Mouse (Mus musculus) lung, embryonic 15.5 days (tissue): Measurements from ENCODE around the gene Fbxl12. TPM values are rescaled to one million over a fixed set of nuclear protein-coding genes. Genes with fewer than 3 reads are reported as not detected.
A peak's percentile ranks its signal among the peaks of the same experiment; 100 is the strongest.

Source experiments
- ATAC-seq: fragments of 200-750 bp; cut with Nextera tagmentation; 2 replicates; pipeline ENCODE4 v1.8.0; 2017; ENCODE audit warnings: moderate number of reproducible peaks, borderline replicate concordance; ENCODE audit not compliant: low FRiP score, low TSS enrichment; ENCODE audit errors: extremely low read depth
- H3K27ac ChIP-seq: fragments of 300-500 bp; sonication (generic); 2 replicates; pipeline ENCODE4 v1.5.1; 2015; ENCODE audit warnings: moderate library complexity, mild to moderate bottlenecking, inconsistent platforms
- H3K27me3 ChIP-seq: fragments of 300-500 bp; sonication (generic); 2 replicates; pipeline ENCODE4 v1.6.1; 2015; ENCODE audit warnings: inconsistent platforms
- H3K36me3 ChIP-seq: fragments of 300-500 bp; sonication (generic); 2 replicates; pipeline ENCODE4 v1.6.1; 2015; ENCODE audit warnings: inconsistent platforms
- H3K4me1 ChIP-seq: fragments of 300-500 bp; sonication (generic); 2 replicates; pipeline ENCODE4 v1.6.1; 2015; ENCODE audit warnings: inconsistent platforms
- H3K4me2 ChIP-seq: fragments of 300-500 bp; sonication (generic); 2 replicates; pipeline ENCODE4 v1.6.1; 2015; ENCODE audit warnings: inconsistent platforms, mild to moderate bottlenecking, moderate library complexity
- H3K4me3 ChIP-seq: fragments of 300-500 bp; sonication (generic); 2 replicates; pipeline ENCODE4 v1.5.1; 2015; ENCODE audit warnings: mild to moderate bottlenecking, inconsistent platforms
- H3K9ac ChIP-seq: fragments of 300-500 bp; sonication (generic); 2 replicates; pipeline ENCODE4 v1.6.1; 2015; ENCODE audit warnings: inconsistent platforms
- H3K9me3 ChIP-seq: fragments of 300-500 bp; sonication (generic); 2 replicates; pipeline ENCODE4 v1.6.1; 2016; ENCODE audit warnings: inconsistent platforms
- WGBS: fragments of 180-500 bp; shearing (Covaris S2); methylation state at CpG from one replicate; pipeline ENCODE4 v1.1.7; 2015; 5-methylcytosine and 5-hydroxymethylcytosine counted together
- polyA plus RNA-seq: library from polyadenylated mRNA; unstranded; fragments of >200 nt; fragmentation: Nextera tagmentation; extraction: Ambion mirVana; gene quantifications from 2 replicates; pipeline ENCODE4 v1.2.1, GENCODE M21; 2015

Fbxl12 gene
- polyA plus RNA-seq, 1 experiment from 2014 or later: 20.8 TPM

- ATAC-seq: no peak
- Histone ChIP-seq H3K9ac (no peak overlapping the region), H3K27me3 (no peaks in the 10 kb centered on the region), H3K27ac (no peak overlapping the region), H3K9me3 (no peaks in the 10 kb centered on the region), H3K36me3 (peaks cover 13% of the 10 kb centered on the region), H3K4me3 (no peak overlapping the region), H3K4me1 (no peaks in the 10 kb centered on the region; the same call in 1 of the 2 replicates), H3K4me2 (no peak overlapping the region)
- WGBS: 88% methylated on average over 22 of the region's 22 CpGs
Measured at GRCm38 (mm10) chr9:20668065-20668464, 23.5 kb upstream of the Fbxl12 start.

- Histone ChIP-seq H3K36me3 (peaks cover 28% of the 10 kb centered on the region), H3K9me3 (no peaks in the 10 kb centered on the region), H3K27ac (no peak overlapping the region), H3K27me3 (no peaks in the 10 kb centered on the region), H3K4me1 (no peaks in the 10 kb centered on the region), H3K4me2 (no peak overlapping the region), H3K4me3 (no peak overlapping the region), H3K9ac (no peak overlapping the region)
- no peak for ATAC-seq
- WGBS: 12% methylated on average over 7 of the region's 7 CpGs
Measured at GRCm38 (mm10) chr9:20666510-20667034, 22.0 kb upstream of the Fbxl12 start.

GRCm38 (mm10) chr9:20665925-20666324 lies 21.4 kb upstream of the Fbxl12 start:
- Histone ChIP-seq H3K27me3 (no peaks in the 10 kb centered on the region), H3K4me3 (no peak overlapping the region), H3K36me3 (peaks cover 29% of the 10 kb centered on the region), H3K9ac (no peak overlapping the region), H3K27ac (no peak overlapping the region), H3K4me2 (no peak overlapping the region), H3K4me1 (no peaks in the 10 kb centered on the region), H3K9me3 (no peaks in the 10 kb centered on the region)
- 28% methylated on average over 8 of the region's 8 CpGs for WGBS
- no peak for ATAC-seq

GRCm38 (mm10) chr9:20664982-20665637 lies 20.5 kb upstream of the Fbxl12 start:
- Histone ChIP-seq H3K4me3 (no peak overlapping the region), H3K4me1 (no peaks in the 10 kb centered on the region), H3K27me3 (no peaks in the 10 kb centered on the region), H3K9me3 (no peaks in the 10 kb centered on the region), H3K9ac (no peak overlapping the region), H3K36me3 (peaks cover 37% of the 10 kb centered on the region), H3K4me2 (no peak overlapping the region), H3K27ac (no peak overlapping the region)
- 67% methylated on average over 5 of the region's 5 CpGs for WGBS
- no peak for ATAC-seq

GRCm38 (mm10) chr9:20664366-20664765 lies 19.8 kb upstream of the Fbxl12 start:
- H3K36me3 ChIP-seq: peaks cover 44% of the 10 kb centered on the region
- H3K9ac ChIP-seq: no peak overlapping the region
- H3K27me3 ChIP-seq: no peaks in the 10 kb centered on the region

GRCm38 (mm10) chr9:20663956-20664355 lies 19.4 kb upstream of the Fbxl12 start:
- Histone ChIP-seq H3K4me2 (no peak overlapping the region), H3K36me3 (peaks cover 48% of the 10 kb centered on the region), H3K9me3 (no peaks in the 10 kb centered on the region), H3K27ac (no peak overlapping the region), H3K27me3 (no peaks in the 10 kb centered on the region), H3K4me3 (no peak overlapping the region), H3K9ac (no peak overlapping the region), H3K4me1 (no peaks in the 10 kb centered on the region)
- ATAC-seq: no peak
- WGBS: 82% methylated on average over 2 of the region's 2 CpGs

More at GRCm38 (mm10) chr9:20664366-20664765, 19.8 kb upstream of the Fbxl12 start:
- Histone ChIP-seq H3K27ac (no peak overlapping the region), H3K4me1 (no peaks in the 10 kb centered on the region), H3K9me3 (no peaks in the 10 kb centered on the region), H3K4me2 (no peak overlapping the region), H3K4me3 (no peak overlapping the region)
- 87% methylated on average over 2 of the region's 2 CpGs for WGBS
- ATAC-seq: no peak

GRCm38 (mm10) chr9:20662874-20663273 lies 18.3 kb upstream of the Fbxl12 start:
- no peak overlapping the region for H3K4me3 ChIP-seq
- H3K4me2 ChIP-seq: no peak overlapping the region
- no peak overlapping the region for H3K27ac ChIP-seq
- 92% methylated on average over 8 of the region's 8 CpGs for WGBS
- peaks cover 59% of the 10 kb centered on the region for H3K36me3 ChIP-seq
- no peak for ATAC-seq
- H3K4me1 ChIP-seq: no peaks in the 10 kb centered on the region
- no peak overlapping the region for H3K9ac ChIP-seq
- H3K27me3 ChIP-seq: no peaks in the 10 kb centered on the region
- H3K9me3 ChIP-seq: no peaks in the 10 kb centered on the region

GRCm38 (mm10) chr9:20662325-20662724 lies 17.8 kb upstream of the Fbxl12 start:
- ATAC-seq: no peak
- Histone ChIP-seq H3K9ac (no peak overlapping the region), H3K4me2 (no peak overlapping the region), H3K4me3 (no peak overlapping the region), H3K27me3 (no peaks in the 10 kb centered on the region), H3K36me3 (peaks cover 65% of the 10 kb centered on the region), H3K27ac (no peak overlapping the region), H3K9me3 (no peaks in the 10 kb centered on the region), H3K4me1 (no peaks in the 10 kb centered on the region)
- WGBS: 48% methylated on average over 3 of the region's 3 CpGs

GRCm38 (mm10) chr9:20657546-20657945 lies 13.0 kb upstream of the Fbxl12 start:
- Histone ChIP-seq H3K27ac (no peak overlapping the region), H3K9me3 (no peaks in the 10 kb centered on the region), H3K4me3 (no peak overlapping the region), H3K4me2 (no peak overlapping the region), H3K4me1 (peaks cover 18% of the 10 kb centered on the region), H3K27me3 (no peaks in the 10 kb centered on the region), H3K9ac (no peak overlapping the region), H3K36me3 (peaks cover 70% of the 10 kb centered on the region)
- 90% methylated on average over 3 of the region's 3 CpGs for WGBS
- ATAC-seq: no peak

GRCm38 (mm10) chr9:20653859-20654258 lies 9.3 kb upstream of the Fbxl12 start:
- Histone ChIP-seq H3K27me3 (no peaks in the 10 kb centered on the region), H3K4me2 (peak overlapping the region; percentile 74; the same call in 1 of the 2 replicates), H3K4me1 (peaks cover 25% of the 10 kb centered on the region), H3K9me3 (no peaks in the 10 kb centered on the region), H3K27ac (no peak overlapping the region), H3K9ac (no peak overlapping the region), H3K36me3 (peaks cover 39% of the 10 kb centered on the region), H3K4me3 (peak overlapping the region; percentile 64; the same call in 1 of the 2 replicates)
- WGBS: 82% methylated on average over 3 of the region's 3 CpGs
- no peak for ATAC-seq

- Histone ChIP-seq H3K4me3 (peak overlapping the region; percentile 64), H3K27ac (no peak overlapping the region), H3K4me2 (peak overlapping the region; percentile 74), H3K9ac (peak overlapping the region; percentile 76), H3K9me3 (no peaks in the 10 kb centered on the region), H3K4me1 (peaks cover 25% of the 10 kb centered on the region), H3K36me3 (peaks cover 28% of the 10 kb centered on the region), H3K27me3 (no peaks in the 10 kb centered on the region)
- WGBS: under 1% methylated on average over 25 of the region's 25 CpGs
- ATAC-seq: peak; percentile 17
Measured at GRCm38 (mm10) chr9:20652260-20652658, 7.7 kb upstream of the Fbxl12 start.

GRCm38 (mm10) chr9:20651602-20652259 lies 7.2 kb upstream of the Fbxl12 start, which contains the start of gene Pin1:
TSS of gene Pin1 (plus strand) at chr9:20652095.
- H3K4me1 ChIP-seq: peaks cover 25% of the 10 kb centered on the region
- peaks cover 28% of the 10 kb centered on the region for H3K36me3 ChIP-seq
- under 1% methylated on average over 45 of the region's 45 CpGs for WGBS
- peak within 1 kb of the TSS; percentile 74 for H3K4me2 ChIP-seq
- H3K27ac ChIP-seq: no peak within 1 kb of the TSS
- no peaks in the 10 kb centered on the region for H3K9me3 ChIP-seq
- peak within 1 kb of the TSS; percentile 76 for H3K9ac ChIP-seq
- H3K27me3 ChIP-seq: no peaks in the 10 kb centered on the region
- H3K4me3 ChIP-seq: peak within 1 kb of the TSS; percentile 64
- ATAC-seq: peak; percentile 99
